Mouse (Mus musculus) heart, postnatal 14 days (tissue): ENCODE measurements around the gene Iba57. TPM values are rescaled to one million over a fixed set of nuclear protein-coding genes. Genes with fewer than 3 reads are reported as not detected.

Experiments
- DNase-seq, 2 experiments: peaks; one replicate each; pipeline ENCODE4 v3.0.0; 2021 to 2022
- intact Hi-C: fragments of 180-260 bp; cut with DNase I; formaldehyde crosslinking; loops from one replicate; pipeline ENCODE4 v1.15.1; 2025
- total RNA-seq, 2 experiments: library from RNA; stranded (reverse); gene quantifications; 2 replicates each; pipeline ENCODE4 v1.2.3; 2021

Iba57 gene
- total RNA-seq, 2 experiments from 2014 or later = 14.7 to 17.7 TPM

- intact Hi-C loops = no loop called here
- peak in 1 of 2 experiments; percentile 26 for DNase-seq
Measured at GRCm38 (mm10) chr11:59135904-59136452, 27.6 kb downstream of the Iba57 start, which contains the start of gene Obscn. TSS of gene Obscn (minus strand) at chr11:59136402.

- intact Hi-C loops = no loop called here
- no peak for DNase-seq
Measured at GRCm38 (mm10) chr11:59135051-59135820, 28.3 kb downstream of the Iba57 start.

DNA sequence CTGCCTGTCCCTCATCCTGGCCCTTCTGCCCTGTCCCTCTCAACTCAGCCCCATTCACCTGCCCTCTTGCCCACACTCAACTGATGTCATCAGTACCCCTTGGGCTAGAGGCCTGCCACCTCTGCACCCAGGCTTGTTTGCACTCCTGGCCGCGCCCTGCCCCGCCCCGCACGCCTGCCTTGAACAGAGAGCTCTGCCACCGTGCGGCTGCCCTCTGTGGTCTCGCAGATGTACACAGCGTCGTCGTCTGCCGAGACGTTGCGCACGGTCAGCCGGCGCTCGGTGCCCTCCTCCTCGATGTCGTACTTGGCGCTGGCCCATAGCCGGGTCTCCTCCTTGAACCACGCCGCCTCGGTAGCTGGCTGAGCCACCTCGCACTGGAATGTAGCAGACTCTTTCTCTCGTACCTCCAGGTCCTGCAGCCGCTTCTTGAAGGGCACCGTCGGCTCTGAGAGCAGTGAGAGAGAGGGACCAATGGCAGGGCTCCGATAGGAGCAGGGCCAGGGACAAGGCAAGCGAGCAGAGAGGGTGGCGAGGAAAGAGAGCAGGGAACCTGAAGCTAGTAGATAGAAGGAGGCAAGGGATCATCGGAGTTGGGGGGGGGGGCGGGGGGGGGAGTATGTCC lies 29.1 kb downstream of the Iba57 start:
- intact Hi-C loops = no loop called here
- peak; percentile 19 to 20 for DNase-seq

DNA sequence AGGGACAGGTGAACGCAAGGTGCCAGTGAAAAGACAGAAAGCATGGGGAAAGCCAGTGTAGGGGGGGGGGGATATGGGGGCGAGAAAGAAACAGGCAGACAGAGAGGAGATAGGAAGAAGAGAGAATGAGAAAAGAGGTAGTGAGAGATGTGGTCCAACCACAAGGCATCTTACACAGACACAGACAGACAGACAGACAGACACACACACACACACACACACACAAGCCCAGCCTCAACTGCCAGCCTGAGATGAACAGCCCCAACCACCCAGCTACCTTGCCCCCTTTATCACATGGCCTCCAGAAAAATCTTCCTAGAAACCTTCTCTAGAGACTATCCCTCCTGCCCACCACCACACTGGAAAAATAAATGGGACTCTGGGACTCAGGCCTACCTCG lies 31.5 kb downstream of the Iba57 start:
- no peak for DNase-seq
- intact Hi-C loops = no loop called here

DNA sequence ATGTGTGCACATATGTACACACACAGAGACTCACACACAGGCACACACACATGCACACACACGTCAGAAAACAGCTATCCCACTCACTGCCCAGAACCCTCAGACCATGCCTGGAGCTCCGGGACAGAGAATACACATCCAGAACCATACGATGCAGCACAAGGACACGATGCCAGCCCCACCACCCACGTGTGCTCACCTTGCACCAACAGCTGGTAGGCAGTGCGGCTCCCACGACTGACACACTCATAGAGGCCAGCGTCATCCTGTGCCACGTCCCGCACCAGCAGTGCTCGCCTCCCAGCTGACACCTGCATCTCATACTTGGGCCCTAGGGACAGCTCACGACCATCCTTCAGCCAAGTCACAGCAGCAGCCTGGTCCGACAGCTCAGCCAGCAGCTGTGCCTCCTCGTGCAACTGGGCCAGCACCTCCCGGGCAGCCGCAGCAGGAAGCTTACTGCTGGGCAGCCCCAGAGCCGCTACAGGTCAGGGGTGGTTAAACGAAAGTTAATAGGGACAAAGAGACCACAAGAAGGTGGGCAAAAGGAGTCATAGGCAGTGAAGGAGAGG lies 32.1 kb downstream of the Iba57 start:
- intact Hi-C loops = no loop called here
- DNase-seq = no peak

DNA sequence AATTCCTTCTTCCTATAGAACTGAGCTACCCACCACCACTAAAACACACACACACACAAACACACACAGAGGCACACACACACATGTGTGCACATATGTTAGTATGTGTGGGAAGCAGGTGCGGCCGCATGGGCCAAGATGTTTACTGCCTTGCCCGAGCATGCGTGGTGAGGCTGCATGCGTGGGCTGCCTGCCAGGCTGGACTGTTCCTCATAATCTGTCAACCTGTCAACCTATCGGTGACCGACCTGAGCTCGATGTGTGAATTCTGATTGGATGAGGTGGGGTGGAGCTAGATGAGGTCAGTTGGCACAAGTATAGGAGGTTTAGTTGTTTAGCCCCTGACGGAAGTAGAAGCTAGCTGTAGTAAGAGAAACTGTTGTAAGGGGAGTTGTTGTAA lies 32.8 kb downstream of the Iba57 start:
- intact Hi-C loops = no loop called here
- peak; percentile 40 to 61 for DNase-seq

DNA sequence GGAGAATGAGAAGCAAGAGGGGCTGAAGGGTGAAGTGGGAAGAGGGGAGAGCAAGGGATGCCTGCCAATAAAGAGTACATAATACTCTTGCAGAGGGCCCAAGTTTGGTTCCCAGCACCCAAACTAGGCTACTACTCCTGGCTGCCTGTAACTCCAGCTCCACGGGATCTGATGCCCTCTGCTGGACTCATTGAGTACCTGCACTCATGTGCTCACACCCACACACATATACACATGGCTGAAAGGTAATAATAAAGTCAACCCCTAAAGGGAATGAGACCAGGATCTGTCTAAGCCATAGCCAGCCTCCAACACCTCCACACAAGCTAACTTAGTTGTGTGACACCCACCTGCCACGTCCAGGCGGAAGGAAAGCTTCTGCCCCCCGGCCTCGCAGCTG lies 57.6 kb downstream of the Iba57 start:
- no peak for DNase-seq
- intact Hi-C loops = no loop called here

Other genes starting within 250 kb of the Iba57 start
- gene Btnl10, start 245.8 kb downstream of the Iba57 start, total RNA-seq = not detected
- gene Rnf187, start 224.8 kb downstream of the Iba57 start, total RNA-seq = 100 to 1,000 TPM; 150 to 151 TPM
- gene Hist3h2ba, start 214.8 kb downstream of the Iba57 start, total RNA-seq = 10 to 100 TPM in 1 of 2 experiments, 1 to 10 TPM in 1; 3.9 to 14.1 TPM
- gene Hist3h2a, start 209.1 kb downstream of the Iba57 start, total RNA-seq = 10 to 100 TPM; 22.0 to 28.0 TPM
- gene Trim17, start 209.1 kb downstream of the Iba57 start, total RNA-seq = under 1 TPM; 0.10 to 0.19 TPM
- gene Trim11, start 185.6 kb downstream of the Iba57 start, total RNA-seq = 10 to 100 TPM; 17.6 to 18.1 TPM
- 100 to 1,000 TPM; 506 to 513 TPM for gene Obscn, start 27.3 kb downstream of the Iba57 start, total RNA-seq
- 1 to 10 TPM; 1.1 TPM for gene Gjc2, start 19.5 kb upstream of the Iba57 start, total RNA-seq
- 10 to 100 TPM; 79.4 to 83.8 TPM for gene Guk1, start 28.5 kb upstream of the Iba57 start, total RNA-seq
- 10 to 100 TPM; 91.5 to 95.2 TPM for gene Mrpl55, start 38.7 kb upstream of the Iba57 start, total RNA-seq
- gene 2310033P09Rik, start 44.6 kb upstream of the Iba57 start, total RNA-seq = 1 to 10 TPM; 7.9 to 8.2 TPM
- 100 to 1,000 TPM; 273 to 286 TPM for gene Arf1, start 64.5 kb upstream of the Iba57 start, total RNA-seq
- not detected for gene Wnt3a, start 127.0 kb upstream of the Iba57 start, total RNA-seq
- 1 to 10 TPM; 4.9 to 5.6 TPM for gene Wnt9a, start 143.2 kb upstream of the Iba57 start, total RNA-seq
- not detected for gene Prss38, start 211.9 kb upstream of the Iba57 start, total RNA-seq